Mouse (Mus musculus): ENCODE measurements around the gene Tarbp1.
A peak's percentile ranks its signal among the peaks of the same experiment; 100 is the strongest.
"Not testable (repeated sequence)": the region's sequence is repeated elsewhere in the genome, so short reads cannot be mapped to it uniquely, and the experiment has no call there.

The Tarbp1 gene

DNA sequence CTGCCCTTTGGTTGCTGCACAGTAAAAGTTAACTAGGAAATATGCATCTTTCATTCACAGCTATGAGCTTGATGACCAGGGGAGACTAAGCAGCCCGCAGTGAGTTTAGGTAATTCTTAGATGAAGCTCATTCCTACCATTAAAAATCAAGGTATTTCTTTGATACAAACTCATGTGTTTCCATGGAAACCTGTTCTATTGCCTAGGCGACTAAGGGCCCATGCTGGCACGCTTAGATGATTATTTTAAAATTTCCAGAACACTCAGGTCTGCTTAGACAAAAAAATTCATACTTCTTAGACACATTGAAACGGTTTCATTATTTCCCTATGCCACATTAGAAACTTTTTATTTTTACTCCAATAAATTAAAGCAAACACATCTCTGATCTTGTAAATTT, 69.8 kb downstream of the Tarbp1 start:
- no peak for DNase-seq

DNA sequence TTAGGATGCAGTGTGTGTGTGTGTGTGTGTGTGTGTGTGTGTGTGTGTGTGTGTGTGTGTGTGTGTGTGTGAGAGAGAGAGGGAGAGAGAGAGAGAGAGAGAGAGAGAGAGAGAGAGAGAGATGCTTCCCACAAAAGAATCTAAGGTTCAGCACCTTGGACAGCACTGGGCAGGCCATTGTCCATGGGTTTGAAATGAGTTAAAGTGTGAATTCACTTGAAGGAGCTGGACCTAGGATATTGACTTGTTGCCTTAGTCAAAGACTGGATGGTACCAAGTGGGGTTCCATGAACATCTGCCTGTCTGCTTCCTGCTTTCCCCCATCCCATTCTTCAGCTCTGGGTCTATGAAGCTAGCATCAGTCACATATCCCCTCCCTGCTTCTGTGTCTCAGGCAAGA, 70.3 kb downstream of the Tarbp1 start:
- not testable (repeated sequence) for DNase-seq

DNA sequence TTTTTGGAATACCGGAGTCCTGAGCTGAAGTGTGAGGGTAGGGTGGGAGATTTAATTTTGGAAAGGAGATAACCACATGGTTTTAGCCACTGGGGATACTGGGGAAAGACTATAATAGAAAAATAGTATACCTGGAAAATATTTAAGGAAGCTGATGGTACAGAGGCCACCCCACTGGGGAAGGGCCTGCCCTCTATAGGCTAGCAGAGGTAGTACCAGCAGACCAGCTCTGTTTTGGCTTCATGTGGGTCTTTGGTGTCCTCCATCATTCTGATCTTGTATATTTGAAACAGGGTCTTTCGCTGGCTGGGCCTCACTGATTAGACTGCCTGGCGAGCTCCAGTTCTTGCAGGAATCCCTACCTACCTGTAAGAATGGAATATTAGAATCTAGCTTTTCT, 76.5 kb downstream of the Tarbp1 start:
- DNase-seq, result peak; percentile 30 to 43

DNA sequence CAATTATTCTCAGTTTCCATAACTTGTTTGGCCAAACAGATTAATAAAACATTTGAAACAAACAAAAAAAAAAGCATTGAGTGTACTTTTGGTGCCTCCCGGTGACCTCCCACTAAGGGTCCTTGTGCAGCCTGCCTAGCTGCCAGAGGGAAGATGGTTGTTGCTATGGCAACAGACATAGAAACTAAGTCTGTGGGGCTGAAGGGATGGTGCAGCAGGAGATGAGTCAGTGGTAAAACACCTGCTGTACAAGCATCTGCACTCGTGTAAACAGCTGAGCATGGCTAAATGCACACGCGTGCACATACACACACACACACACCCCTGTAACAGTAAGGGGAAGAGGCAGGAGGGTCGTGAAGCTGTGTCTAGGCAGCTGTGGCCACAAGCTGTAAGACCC, 78.9 kb downstream of the Tarbp1 start:
- no peak for DNase-seq

DNA sequence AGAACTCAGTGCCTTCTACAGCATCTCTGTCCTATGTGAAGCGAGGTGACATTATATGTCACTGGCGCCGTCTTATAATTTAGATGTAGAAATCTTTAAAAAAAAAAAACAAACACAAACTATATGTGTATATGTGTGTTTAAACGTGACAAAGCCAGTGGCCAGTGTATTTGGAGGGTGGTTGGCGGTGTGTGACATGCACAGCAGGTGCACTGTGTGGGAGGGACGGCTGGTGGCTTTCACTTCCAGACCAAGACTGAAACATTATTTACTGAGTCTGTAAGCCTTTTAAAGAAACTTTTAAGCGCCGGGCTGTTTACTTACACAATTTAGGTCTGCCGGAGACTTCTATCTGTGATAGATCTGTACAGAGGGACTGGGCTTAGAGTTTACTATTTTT, 79.5 kb downstream of the Tarbp1 start:
- no peak for DNase-seq

DNA sequence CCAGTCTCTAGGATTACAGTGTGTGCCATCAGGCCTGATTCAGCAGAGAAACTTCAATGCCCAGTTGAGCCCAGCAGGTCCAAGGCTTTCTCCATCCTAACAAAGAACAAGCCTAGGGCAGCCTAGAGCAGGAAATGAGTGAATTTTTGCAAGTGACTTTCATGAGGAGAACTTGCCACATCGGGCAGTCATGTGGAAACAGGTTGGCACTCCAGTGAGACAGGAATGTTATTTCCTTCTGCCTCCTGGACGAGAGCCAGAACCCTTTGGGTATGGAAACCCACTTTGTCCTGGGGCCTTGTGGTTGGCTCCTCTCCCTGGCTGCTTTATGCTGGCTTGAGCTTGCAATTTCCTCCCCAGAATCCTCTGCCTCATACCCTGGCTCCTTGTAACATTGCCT, 83.3 kb downstream of the Tarbp1 start:
- DNase-seq, result peak; percentile 66 to 74

DNA sequence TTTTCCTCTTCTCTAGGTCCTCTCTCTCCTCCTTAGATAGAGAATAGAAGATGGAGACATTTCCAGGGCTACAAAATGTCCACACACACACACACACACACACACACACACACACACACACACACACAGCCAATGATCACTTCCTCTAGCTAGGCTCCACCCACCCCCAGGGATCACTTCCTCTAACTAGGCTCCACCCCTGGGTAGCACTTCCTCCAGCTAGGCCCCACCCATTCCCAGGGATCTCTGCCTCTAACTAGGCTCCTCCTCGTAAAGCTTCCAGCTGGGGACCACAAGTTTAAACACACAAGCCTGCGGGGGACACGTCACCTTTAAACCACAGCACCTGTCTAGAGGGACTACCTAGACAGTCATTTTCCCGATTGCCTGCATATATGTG, 87.3 kb downstream of the Tarbp1 start:
- no peak for DNase-seq

DNA sequence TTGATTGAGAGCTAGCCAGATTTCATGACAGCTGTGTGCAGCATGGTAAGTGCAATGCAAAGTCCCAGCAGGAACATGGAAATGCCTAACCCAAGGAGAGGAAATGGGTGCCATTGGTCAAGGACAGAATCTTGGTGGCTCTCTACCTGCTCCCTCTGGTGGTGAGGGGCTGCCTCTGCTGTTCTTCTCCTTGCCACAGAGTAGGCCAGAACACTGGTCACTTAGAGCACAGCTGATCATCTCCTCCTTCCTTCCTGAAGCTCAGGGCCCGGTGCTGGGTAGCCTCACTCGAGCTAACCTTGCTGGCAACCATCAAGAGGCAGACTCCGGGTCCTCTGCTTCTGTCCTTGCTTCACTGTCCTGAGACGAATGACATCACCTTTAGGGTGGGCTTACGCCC, 92.1 kb downstream of the Tarbp1 start:
- peak; percentile 54 to 59 for DNase-seq

DNA sequence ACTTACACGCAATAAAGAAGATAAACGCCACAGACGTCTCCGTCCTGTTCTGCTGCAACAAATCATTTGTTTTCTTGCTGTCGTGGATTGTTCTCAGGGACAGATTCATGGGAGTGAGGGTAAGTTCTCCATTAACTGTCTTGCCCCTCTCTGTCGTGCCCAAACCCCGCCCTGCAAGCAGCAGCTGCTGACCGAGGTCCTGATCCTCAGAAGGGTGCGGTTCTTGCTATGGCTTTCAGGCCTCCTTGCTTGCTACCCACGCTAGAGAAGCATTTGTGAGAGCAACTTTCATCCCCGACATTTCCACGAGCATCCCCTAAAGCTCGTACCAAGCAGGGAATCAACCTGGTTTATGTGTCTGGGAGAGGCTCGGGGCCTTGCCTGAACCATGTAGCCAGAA, 92.6 kb downstream of the Tarbp1 start:
- DNase-seq, result no peak

DNA sequence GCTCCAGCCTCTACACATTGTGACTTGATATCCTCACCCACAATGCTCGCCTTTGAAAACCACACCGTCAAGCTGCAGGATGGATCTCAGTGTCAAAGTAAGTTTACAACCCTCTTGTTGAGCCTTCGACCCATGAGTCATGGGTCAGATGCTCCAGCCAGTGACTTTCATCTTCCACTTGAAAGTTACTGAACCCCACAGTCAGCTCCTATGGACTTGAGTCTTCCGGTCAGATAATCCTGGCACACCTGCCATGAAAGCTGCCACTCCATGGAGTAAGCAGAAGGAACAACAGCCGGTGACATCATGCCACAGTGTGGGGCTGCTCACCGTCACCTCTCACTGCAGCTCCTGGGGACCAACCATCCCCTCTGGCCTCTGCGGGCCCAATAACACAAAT, 93.6 kb downstream of the Tarbp1 start:
- no peak for DNase-seq

DNA sequence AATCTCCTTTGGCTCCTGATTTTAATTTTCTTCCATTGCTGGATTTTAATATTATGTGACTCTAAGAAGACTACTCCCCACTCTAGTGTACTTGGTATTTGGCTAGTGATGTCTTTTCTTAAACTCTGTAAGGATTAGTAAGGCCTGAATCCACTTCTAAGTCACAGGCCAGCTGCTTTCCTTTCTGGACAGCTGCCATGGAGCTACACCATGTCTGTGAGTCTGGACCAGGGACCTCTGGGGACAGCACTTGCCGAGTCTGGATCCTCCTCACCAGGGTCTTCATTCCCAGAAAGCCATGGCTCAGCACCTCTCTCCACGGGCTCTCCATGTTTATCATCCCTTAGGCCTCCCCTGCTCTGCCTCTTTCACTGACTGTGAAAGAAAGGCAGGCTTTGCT, 94.7 kb downstream of the Tarbp1 start:
- no peak for DNase-seq

DNA sequence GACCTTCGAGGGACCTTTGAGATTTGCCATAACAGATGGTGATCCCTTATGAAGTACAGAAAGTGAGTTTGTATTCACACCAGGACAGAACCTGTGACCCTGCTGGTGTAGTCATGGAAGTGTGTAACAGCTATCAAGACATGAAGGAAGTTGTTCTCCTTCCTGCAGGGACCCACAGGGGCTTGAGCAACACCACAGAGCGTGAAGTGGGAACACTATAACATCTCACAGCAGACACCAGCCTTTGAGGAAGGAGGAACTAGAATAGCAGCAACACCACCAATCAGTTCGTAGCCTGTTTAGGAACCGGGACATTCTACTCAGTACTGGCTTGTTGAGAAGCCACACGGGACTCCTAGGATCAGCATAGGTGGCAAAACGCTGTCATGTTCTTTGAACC, 95.3 kb downstream of the Tarbp1 start:
- DNase-seq, result no peak

Data from cerebellum, postnatal 36 days (tissue).